Mouse (Mus musculus): ENCODE measurements around the gene Krtap5-4.
"Not testable (repeated sequence)": the region's sequence is repeated elsewhere in the genome, so short reads cannot be mapped to it uniquely, and the experiment has no call there.

Gene Krtap5-4

DNA sequence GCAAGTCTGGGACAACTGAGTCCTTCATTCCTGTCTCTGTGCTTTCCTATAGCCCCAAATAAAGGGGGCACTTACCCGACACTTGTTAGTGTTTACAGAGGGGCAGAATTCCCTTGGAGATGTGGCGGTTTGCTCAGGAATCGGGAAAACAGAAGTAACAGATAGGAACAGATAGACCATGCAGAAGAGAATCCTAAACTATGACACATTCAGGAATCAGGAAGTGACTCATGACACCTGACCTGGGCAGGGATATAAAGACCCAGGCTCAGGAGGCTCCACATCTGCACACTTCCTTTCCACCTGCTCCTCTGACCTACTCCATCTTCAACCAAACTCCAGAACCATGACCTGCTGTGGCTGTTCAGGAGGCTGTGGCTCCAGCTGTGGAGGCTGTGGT is at the start of gene Krtap5-4:
Gene Krtap5-4 (plus strand): TSS at position 301 of the 400 bp plus-strand sequence.
- no peak for DNase-seq (ENCODE audit: low spot score)

DNA sequence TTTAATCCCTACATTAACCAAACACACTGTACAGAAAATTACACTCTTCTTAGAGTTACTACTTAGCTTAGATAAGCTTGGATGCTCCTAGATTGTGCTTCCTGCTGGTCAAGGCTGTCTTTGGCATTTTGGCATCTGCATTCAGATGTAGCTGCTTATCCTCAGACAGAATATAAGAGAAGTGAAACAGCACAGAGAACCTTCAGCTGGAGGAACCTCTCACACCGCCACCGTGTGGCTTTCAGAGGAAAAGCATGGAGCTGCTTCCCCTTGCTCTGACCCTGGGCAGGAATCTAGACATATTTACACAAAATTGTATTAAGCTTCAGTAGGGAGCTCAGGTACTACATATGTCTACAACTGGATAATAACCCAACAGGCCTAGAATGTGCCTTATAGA is 47.8 kb upstream of the Krtap5-4 start:
- peak; percentile 9 for DNase-seq (ENCODE audit: low spot score)

DNA sequence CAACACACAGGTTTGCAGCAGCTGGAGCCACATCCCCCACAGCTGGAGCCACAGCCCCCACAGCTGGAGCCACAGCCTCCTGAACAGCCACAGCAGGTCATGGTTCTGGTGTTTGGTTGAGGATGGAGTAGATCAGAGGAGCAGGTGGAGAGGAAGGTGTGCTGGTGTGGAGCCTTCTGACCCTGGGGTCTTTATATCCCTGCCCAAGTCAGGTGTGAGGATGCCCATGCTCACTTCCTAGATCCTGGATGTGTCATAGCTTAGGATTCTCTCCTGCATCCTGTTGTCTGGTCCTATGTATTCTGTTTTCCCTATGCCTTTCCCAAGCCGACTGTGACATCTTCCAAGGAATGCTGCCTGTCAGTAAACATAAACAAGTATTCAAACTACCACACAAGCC is 45.1 kb upstream of the Krtap5-4 start, which contains the start of gene Gm2431:
Gene Gm2431 (minus strand): TSS at position 101 of the 400 bp plus-strand sequence.
- not testable (repeated sequence) for DNase-seq (ENCODE audit: low spot score)

DNA sequence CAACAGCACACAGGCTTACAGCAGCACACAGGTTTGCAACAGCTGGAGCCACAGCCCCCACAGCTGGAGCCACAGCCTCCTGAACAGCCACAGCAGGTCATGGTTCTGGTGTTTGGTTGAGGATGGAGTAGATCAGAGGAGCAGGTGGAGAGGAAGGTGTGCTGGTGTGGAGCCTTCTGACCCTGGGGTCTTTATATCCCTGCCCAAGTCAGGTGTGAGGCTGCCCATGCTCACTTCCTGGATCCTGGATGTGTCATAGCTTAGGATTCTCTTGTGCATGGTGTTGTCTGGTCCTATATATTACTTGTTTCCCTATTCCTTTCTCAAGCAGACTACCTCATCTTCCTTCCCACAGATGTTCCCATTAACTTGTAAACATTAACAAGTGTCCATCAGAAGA is 29.1 kb upstream of the Krtap5-4 start, which contains the start of gene Gm4559:
Gene Gm4559 (minus strand): TSS at position 101 of the 400 bp plus-strand sequence.
- not testable (repeated sequence) for DNase-seq (ENCODE audit: low spot score)

DNA sequence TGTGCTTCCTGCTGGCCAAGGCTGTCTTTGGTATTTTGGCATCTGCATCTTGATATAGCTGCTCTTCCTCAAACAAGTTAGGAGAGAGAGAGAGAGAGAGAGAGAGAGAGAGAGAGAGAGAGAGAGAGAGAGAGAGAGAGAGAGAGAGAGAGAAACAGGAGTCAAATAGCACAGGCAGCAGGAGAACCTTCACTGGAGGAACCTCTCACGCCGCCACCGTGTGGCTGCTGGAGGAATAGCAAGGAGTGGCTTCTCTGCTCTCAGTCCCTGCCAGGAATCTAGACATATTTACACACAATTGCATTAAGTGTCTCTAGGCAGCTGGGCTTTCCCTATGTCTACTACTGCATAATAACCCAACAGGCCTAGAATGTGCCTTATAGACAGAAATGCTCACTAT is 25.2 kb upstream of the Krtap5-4 start:
- not testable (repeated sequence) for DNase-seq (ENCODE audit: low spot score)

DNA sequence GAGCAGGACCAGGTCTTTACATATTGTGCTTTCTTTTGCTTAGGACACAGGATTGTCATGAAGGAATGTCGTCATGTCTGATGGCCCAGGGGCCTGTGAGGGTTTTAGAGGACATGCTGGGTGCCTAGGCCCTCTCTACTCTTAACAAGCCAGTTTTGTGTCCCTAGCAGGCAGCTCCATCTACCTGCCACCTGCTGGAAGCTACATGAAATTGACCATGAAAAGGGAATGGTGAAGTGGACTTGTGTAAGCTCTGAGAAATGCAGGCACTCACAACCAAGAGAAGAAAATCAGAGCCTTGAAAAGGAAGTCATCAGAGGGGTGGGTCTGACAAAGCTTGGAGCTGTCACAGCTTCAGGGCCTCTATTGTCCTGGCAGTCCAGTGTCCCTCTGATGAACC is 24.1 kb upstream of the Krtap5-4 start:
- not testable (repeated sequence) for DNase-seq (ENCODE audit: low spot score)

GRCm38 (mm10) chr7:142282847-142283246 is 20.5 kb upstream of the Krtap5-4 start:
- DNase-seq (ENCODE audit: low spot score), result not testable (repeated sequence)

DNA sequence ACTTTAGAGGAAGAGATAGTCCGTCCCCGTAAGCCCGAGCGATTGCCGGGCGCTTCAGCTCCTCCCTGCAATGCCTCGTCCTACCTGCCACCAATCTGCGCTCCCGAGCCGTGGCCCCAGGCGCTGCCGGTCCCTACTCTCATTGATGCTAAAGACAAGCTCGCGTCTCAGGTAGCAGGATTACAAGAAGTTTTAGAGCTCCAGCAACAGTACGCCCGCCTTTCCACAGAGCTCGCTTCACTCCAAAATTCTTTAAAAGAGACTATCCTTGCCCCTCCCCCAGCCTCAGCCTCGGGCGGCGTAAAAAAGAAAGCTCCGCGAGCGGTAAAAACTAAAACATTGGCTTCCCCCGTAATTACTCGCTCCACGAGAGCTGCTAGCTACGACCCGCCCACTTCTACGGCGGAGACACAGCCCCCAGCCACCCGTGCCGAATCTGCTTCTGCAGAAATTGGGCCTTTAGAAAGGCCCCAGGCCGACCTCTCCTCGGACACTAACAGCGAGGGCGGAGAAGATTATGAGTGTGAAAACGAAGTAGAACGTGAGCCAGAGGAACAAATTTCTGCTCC is 19.2 kb upstream of the Krtap5-4 start:
- no peak for DNase-seq (ENCODE audit: low spot score)

GRCm38 (mm10) chr7:142284615-142285080 is 18.7 kb upstream of the Krtap5-4 start:
- DNase-seq (ENCODE audit: low spot score), result peak; percentile 87

- no peak for DNase-seq (ENCODE audit: low spot score)
Measured at GRCm38 (mm10) chr7:142285130-142285835, 18.1 kb upstream of the Krtap5-4 start.

DNA sequence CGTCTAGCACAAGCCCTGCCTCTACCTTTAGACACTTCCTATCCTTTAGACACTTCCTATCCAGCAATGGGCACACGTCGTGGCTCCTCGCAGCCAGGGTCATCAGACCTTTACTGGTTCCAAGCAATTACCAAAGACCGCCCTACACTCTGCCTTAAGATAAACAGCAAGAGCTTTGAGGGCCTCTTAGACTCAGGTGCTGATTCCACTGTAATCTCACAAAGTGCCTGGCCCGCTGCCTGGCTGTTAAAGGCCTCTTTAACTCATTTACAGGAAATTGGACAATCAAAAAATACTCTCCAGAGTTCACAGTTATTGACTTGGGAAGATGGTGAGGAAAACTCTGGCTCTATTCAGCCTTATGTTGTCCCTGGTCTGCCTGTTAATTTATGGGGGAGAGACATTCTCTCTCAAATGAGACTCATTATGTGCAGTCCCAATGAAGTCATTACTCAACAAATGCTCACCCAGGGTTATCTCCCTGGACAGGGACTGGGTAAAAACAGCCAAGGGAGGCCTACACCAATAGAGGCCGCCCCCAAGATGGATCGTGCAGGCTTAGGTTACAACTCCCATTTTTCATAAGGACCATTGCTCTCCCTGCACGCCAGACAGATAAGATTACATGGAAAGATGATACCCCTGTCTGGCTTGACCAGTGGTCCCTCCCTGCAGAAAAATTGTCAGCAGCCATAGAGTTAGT is 17.3 kb upstream of the Krtap5-4 start:
- not testable (repeated sequence) for DNase-seq (ENCODE audit: low spot score)

DNA sequence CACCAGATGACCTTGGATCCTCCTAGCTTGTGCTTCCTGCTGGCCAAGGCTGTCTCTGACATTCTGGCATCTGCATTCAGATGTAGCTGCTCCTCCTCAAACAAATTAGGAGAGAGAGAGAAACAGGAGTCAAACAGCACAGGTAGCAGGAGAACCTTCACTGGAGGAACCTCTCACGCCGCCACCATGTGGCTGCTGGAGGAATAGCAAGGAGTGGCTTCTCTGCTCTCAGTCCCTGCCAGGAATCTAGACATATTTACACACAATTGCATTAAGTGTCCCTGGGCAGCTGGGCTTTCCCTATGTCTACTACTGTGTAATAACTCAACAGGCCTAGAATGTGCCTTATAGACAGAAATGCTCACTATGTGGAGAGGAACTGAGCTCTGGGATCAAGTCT is 9.5 kb upstream of the Krtap5-4 start:
- not testable (repeated sequence) for DNase-seq (ENCODE audit: low spot score)

DNA sequence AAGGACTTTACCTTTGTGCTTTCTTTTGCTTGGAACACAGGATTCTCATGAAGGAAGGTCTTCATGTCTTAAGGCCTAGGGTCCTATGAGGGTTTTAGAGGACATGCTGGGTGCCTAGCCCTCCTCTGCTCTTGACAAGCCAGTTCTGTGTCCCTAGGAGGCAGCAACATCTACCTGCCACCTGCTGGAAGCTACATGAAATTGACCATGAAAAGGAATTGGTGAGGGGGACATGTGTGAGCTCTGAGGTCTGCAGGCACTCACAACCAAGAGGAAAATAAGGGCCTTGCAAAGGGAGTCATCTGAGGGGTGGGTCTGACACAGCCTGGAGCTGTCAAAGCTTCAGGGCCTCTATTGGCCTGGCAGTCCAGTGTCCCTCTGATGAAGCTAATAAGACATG is 7.9 kb upstream of the Krtap5-4 start:
- DNase-seq (ENCODE audit: low spot score), result no peak

- not testable (repeated sequence) for DNase-seq (ENCODE audit: low spot score)
Measured at GRCm38 (mm10) chr7:142296108-142296507, 7.2 kb upstream of the Krtap5-4 start.

DNA sequence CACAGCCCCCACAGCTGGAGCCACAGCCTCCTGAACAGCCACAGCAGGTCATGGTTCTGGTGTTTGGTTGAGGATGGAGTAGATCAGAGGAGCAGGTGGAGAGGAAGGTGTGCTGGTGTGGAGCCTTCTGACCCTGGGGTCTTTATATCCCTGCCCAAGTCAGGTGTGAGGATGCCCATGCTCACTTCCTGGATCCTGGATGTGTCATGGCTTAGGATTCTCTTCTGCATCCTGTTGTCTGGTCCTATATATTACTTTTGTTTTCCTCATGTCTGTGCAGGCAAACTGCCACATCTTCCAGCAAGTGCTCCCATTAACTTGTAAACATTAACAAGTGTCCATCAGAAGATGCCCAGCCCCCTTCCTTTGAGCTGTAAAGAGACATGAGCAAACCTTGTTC is 6.3 kb upstream of the Krtap5-4 start, which contains the start of gene Krtap5-1:
Gene Krtap5-1 (minus strand): TSS at position 101 of the 400 bp plus-strand sequence.
- not testable (repeated sequence) for DNase-seq (ENCODE audit: low spot score)

GRCm38 (mm10) chr7:142303929-142304328 is 580 bp downstream of the Krtap5-4 start:
- DNase-seq (ENCODE audit: low spot score), result not testable (repeated sequence)

DNA sequence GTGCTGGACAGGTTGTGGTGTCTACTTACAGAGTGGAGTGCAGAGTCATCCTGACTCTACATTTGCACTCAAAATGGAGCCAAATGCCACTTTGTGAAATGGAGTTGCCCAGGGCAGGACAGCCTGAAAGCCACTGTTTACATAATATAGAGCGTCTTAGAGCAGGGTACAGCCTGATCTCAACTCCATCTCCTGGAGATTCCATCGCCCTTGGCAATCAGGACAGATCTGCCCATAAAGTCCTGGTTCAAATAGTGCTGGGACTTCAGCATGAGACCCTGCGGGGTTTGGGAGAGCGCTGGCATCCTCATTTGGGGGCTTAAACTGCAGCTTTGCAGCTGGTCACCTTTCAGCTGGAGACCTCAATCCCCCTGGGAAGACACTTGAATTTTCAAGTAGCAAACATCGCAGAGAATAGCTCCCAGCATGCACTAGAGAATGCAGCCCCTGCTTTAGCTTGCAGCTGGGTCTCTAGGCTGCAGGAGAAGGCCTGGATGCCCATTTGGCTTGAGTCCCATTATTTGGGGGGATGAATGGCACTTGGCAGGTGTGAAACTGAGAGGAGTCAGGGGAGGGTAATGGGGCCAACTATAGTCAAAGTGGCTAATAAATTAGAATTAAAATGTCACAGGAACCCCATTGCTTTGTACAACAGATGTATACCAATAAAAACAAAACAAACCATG is 11.4 kb downstream of the Krtap5-4 start:
- no peak for DNase-seq (ENCODE audit: low spot score)

DNA sequence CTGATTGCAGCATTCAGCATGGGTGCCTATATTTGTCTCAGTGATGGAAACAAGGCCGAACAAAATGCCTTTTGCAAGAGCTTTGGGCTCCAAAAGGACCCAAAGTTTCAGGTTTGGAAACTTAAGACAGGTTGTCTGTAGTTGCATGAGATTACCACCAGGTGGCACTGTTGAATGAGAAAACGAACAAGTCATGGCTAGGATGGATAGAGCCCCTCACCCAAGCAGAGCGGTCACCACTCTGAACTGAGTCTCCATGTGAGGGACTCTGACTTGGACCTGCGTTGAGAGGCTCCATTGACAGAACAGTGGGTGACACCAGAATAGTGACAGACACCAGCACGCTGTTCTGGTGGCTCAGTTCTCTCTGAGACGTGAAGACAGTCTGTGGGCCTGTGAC is 13.2 kb downstream of the Krtap5-4 start:
- DNase-seq (ENCODE audit: low spot score), result no peak

- DNase-seq (ENCODE audit: low spot score), result no peak
Measured at GRCm38 (mm10) chr7:142317216-142317615, 13.9 kb downstream of the Krtap5-4 start.

- no peak for DNase-seq (ENCODE audit: low spot score)
Measured at GRCm38 (mm10) chr7:142319124-142319523, 15.8 kb downstream of the Krtap5-4 start.

GRCm38 (mm10) chr7:142320906-142321305 is 17.6 kb downstream of the Krtap5-4 start:
- no peak for DNase-seq (ENCODE audit: low spot score)

All from layer of hippocampus, adult 9-10 months (tissue).